Mouse (Mus musculus) heart, postnatal 0 days (tissue): Measurements from ENCODE around the gene T2.

Experiments
- CTCF ChIP-seq: IDR thresholded peaks from 2 replicates; pipeline ENCODE4 v1.5.1; 2016; ENCODE audit warnings: antibody characterized with exemption, control low read depth, low read depth
- EP300 ChIP-seq: IDR thresholded peaks from 2 replicates; pipeline ENCODE4 v1.6.1; 2016; ENCODE audit warnings: antibody characterized with exemption, low read depth

DNA sequence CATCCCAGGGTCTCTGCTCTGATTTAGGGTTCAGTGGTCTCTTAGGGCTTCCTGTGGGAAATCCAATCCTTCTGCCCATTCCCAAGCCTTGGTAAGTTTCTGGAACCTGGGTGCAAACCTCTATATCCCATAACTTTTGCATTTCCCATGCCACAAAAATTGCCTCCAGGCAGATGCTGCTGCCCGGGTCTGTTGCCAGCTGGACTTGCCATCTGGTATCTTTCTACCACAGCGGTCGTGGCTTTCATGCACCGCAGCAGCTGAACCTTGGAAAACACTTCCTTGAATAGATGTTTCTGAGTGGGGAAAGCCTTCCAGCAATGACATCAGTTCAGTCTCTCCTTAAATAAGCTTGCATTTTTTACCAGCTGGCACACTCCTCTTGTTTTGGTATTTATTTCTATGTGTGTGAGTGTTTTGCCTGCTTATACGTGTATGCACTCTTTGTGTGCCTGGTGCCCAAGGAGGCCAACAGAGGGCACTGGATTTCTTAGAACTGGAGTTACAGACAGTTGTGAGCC, 8.0 kb upstream of the T2 start:
- TF ChIP-seq CTCF: no peak
- TF ChIP-seq EP300: no peak
